Mouse (Mus musculus): ENCODE data around the gene Ankrd6.

Gene Ankrd6

GRCm38 (mm10) chr4:32948696-32949095, 1.9 kb downstream of the Ankrd6 start:
- DNase-seq = no peak

GRCm38 (mm10) chr4:32947631-32948030, 3.0 kb downstream of the Ankrd6 start:
- DNase-seq = no peak

GRCm38 (mm10) chr4:32940984-32941383, 9.7 kb downstream of the Ankrd6 start:
- no peak for DNase-seq

GRCm38 (mm10) chr4:32939964-32940363, 10.7 kb downstream of the Ankrd6 start:
- DNase-seq = no peak

- no peak for DNase-seq
Measured at GRCm38 (mm10) chr4:32939521-32939920, 11.1 kb downstream of the Ankrd6 start.

- DNase-seq = no peak
Measured at GRCm38 (mm10) chr4:32936762-32937341, 13.8 kb downstream of the Ankrd6 start.

- peak in 1 of 2 experiments; percentile 10 for DNase-seq
Measured at GRCm38 (mm10) chr4:32932056-32932455, 18.6 kb downstream of the Ankrd6 start.

GRCm38 (mm10) chr4:32929750-32930149, 20.9 kb downstream of the Ankrd6 start:
- no peak for DNase-seq

GRCm38 (mm10) chr4:32928692-32929448, 21.8 kb downstream of the Ankrd6 start:
- no peak for DNase-seq

- DNase-seq = no peak
Measured at GRCm38 (mm10) chr4:32923891-32924294, 26.7 kb downstream of the Ankrd6 start.

- no peak for DNase-seq
Measured at GRCm38 (mm10) chr4:32923436-32923835, 27.2 kb downstream of the Ankrd6 start.

- no peak for DNase-seq
Measured at GRCm38 (mm10) chr4:32922871-32923270, 27.8 kb downstream of the Ankrd6 start.

GRCm38 (mm10) chr4:32920863-32921262, 29.8 kb downstream of the Ankrd6 start:
- DNase-seq = no peak

- no peak for DNase-seq
Measured at GRCm38 (mm10) chr4:32918571-32918970, 32.1 kb downstream of the Ankrd6 start.

GRCm38 (mm10) chr4:32916689-32917385, 33.8 kb downstream of the Ankrd6 start:
- DNase-seq = peak; percentile 5 to 20

- peak; percentile 9 to 34 for DNase-seq
Measured at GRCm38 (mm10) chr4:32915928-32916327, 34.7 kb downstream of the Ankrd6 start.

- no peak for DNase-seq
Measured at GRCm38 (mm10) chr4:32909996-32910395, 40.6 kb downstream of the Ankrd6 start.

- no peak for DNase-seq
Measured at GRCm38 (mm10) chr4:32909241-32909979, 41.2 kb downstream of the Ankrd6 start.

GRCm38 (mm10) chr4:32907631-32908030, 43.0 kb downstream of the Ankrd6 start:
- DNase-seq = no peak

- DNase-seq = peak; percentile 15 to 23
Measured at GRCm38 (mm10) chr4:32906627-32907026, 44.0 kb downstream of the Ankrd6 start.

- DNase-seq = no peak
Measured at GRCm38 (mm10) chr4:32905913-32906312, 44.7 kb downstream of the Ankrd6 start.

GRCm38 (mm10) chr4:32905381-32905780, 45.3 kb downstream of the Ankrd6 start:
- no peak for DNase-seq

- DNase-seq = no peak
Measured at GRCm38 (mm10) chr4:32903826-32904225, 46.8 kb downstream of the Ankrd6 start.

All from kidney, adult 8-10 months (tissue).